Mouse (Mus musculus) myocyte (in vitro differentiated cells): Measurements from ENCODE around the gene Rapgef2.

ENCODE experiments used
- CEBPB ChIP-seq: IDR thresholded peaks from 2 replicates; pipeline ENCODE4 v1.6.1; 2011; ENCODE audit warnings: mild to moderate bottlenecking, moderate library complexity; ENCODE audit not compliant: poor library complexity, insufficient read depth, severe bottlenecking
- E2F4 ChIP-seq: IDR thresholded peaks from one replicate; pipeline ENCODE4 v1.6.1; 2011; ENCODE audit warnings: mild to moderate bottlenecking, control low read depth, moderate library complexity; ENCODE audit not compliant: insufficient read depth
- POLR2A ChIP-seq: IDR thresholded peaks from one replicate; pipeline ENCODE4 v1.6.1; 2011; ENCODE audit warnings: low read depth, mild to moderate bottlenecking, control low read depth, moderate library complexity; ENCODE audit not compliant: insufficient read length
- POLR2AphosphoS2 ChIP-seq: IDR thresholded peaks from one replicate; pipeline ENCODE4 v1.6.1; 2011; ENCODE audit warnings: low read depth, control low read depth; ENCODE audit not compliant: insufficient read length
- USF1 ChIP-seq: IDR thresholded peaks from one replicate; pipeline ENCODE4 v1.6.1; 2011; ENCODE audit warnings: low read depth, mild to moderate bottlenecking, control low read depth, moderate library complexity

- TF ChIP-seq CEBPB (no peak), USF1 (no peak), POLR2A (no peak), POLR2AphosphoS2 (no peak), E2F4 (no peak)
These were observed 216.4 kb downstream of the Rapgef2 start for GRCm38 (mm10) chr3:79069891-79070290.
